Mouse (Mus musculus): ENCODE results near the gene Fer. TPM values are rescaled to one million over a fixed set of nuclear protein-coding genes. Genes with fewer than 3 reads are reported as not detected.

The Fer gene
- polyA plus RNA-seq, 1 experiment = 0.56 TPM

DNA sequence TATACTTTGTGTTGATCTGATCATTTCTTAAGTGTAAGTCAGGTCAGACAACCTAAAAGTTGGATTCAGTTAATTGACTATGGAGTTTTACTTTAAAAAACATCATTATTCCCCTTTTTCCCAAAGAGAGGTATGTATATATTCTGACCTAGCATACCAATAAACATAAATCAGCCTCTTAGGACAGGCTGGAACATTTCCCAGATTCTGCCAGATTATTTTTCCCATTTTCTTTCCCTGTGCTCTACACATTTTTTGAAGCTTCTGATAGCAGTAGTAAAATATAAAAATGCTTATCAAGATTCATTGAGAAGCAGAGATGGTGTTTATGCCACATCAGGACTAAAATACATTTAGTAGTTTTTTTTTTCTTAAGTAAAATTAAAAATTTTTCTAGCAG lies 27.7 kb downstream of the Fer start:
- Histone ChIP-seq H3K27me3 (ENCODE audit: control insufficient read depth, insufficient read depth, low read length) (no peaks in the 10 kb centered on the region), H3K27ac (ENCODE audit: insufficient read depth, low read length) (no peak overlapping the region), H3K4me1 (ENCODE audit: control insufficient read depth, insufficient read depth, insufficient read length) (no peaks in the 10 kb centered on the region), H3K4me3 (ENCODE audit: extremely low read depth, insufficient read depth, insufficient read length) (no peak overlapping the region), H3K36me3 (ENCODE audit: control insufficient read depth, insufficient read depth, low read length) (no peaks in the 10 kb centered on the region)
- TF ChIP-seq CTCF (IDR thresholded peaks at IDR 0.05; ENCODE audit: extremely low read depth, insufficient read depth, insufficient read length, insufficient replicate concordance) (no peak), POLR2A (IDR thresholded peaks at IDR 0.05; ENCODE audit: low read depth, low read length) (no peak)
- DNase-seq (ENCODE audit: low read depth in 1 of 2, low spot score in 2 of 2) = no peak

DNA sequence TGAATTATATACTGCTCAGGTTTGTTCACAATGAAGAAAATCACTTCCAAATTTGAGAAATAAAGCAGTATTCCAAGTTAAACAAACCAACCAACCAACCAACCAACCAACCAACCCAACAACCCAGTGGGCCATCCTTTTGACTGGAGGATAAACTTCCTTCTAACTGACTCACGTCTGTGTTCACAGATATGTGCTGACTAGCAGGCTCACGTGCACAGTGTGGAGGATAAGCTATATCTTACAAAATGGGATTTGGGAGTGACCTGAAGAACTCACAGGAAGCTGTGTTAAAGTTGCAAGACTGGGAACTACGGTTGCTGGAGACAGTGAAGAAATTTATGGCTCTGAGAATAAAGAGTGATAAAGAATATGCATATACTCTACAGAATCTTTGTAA lies 33.0 kb downstream of the Fer start:
- TF ChIP-seq CTCF (IDR thresholded peaks at IDR 0.05; ENCODE audit: extremely low read depth, insufficient read depth, insufficient read length, insufficient replicate concordance) (no peak), POLR2A (IDR thresholded peaks at IDR 0.05; ENCODE audit: low read depth, low read length) (no peak)
- WGBS = 76% methylated on average over 3 of the region's 3 CpGs

DNA sequence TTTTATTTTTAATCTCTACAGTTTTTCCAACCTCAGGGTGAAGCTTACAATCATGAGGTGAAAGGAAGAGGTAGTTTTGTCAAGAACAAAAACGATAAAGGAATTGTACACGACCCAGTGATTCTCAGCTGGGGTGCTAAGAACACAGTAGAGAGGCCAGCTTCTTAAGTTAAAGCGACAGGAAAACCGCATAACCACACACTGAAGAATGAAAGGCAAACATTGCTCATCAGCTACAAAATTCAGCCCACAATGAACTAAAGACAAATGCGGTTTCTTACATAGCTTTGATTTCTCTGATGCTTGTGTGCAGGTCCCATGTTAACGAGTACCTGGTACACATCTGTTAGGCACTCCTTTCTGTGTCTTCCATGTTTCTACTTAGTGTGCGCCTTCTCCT lies 34.2 kb downstream of the Fer start:
- WGBS = 46% methylated on average over 7 of the region's 7 CpGs
- TF ChIP-seq POLR2A (IDR thresholded peaks at IDR 0.05; ENCODE audit: low read depth, low read length) = no peak
- no peak for TF ChIP-seq CTCF (IDR thresholded peaks at IDR 0.05; ENCODE audit: extremely low read depth, insufficient read depth, insufficient read length, insufficient replicate concordance)
- Histone ChIP-seq H3K4me1 (ENCODE audit: control insufficient read depth, insufficient read depth, insufficient read length) (no peaks in the 10 kb centered on the region), H3K27ac (ENCODE audit: insufficient read depth, low read length) (no peak overlapping the region), H3K27me3 (ENCODE audit: control insufficient read depth, insufficient read depth, low read length) (no peaks in the 10 kb centered on the region), H3K36me3 (ENCODE audit: control insufficient read depth, insufficient read depth, low read length) (no peaks in the 10 kb centered on the region), H3K4me3 (ENCODE audit: extremely low read depth, insufficient read depth, insufficient read length) (no peak overlapping the region)
- no peak for DNase-seq (ENCODE audit: low read depth in 1 of 2, low spot score in 2 of 2)

More for the DNA sequence above, 33.0 kb downstream of the Fer start:
- no peak for DNase-seq (ENCODE audit: low read depth in 1 of 2, low spot score in 2 of 2)
- no peak overlapping the region for H3K27ac ChIP-seq (ENCODE audit: insufficient read depth, low read length)
- H3K27me3 ChIP-seq (ENCODE audit: control insufficient read depth, insufficient read depth, low read length) = no peaks in the 10 kb centered on the region
- H3K36me3 ChIP-seq (ENCODE audit: control insufficient read depth, insufficient read depth, low read length) = no peaks in the 10 kb centered on the region
- H3K4me3 ChIP-seq (ENCODE audit: extremely low read depth, insufficient read depth, insufficient read length) = no peak overlapping the region
- no peaks in the 10 kb centered on the region for H3K4me1 ChIP-seq (ENCODE audit: control insufficient read depth, insufficient read depth, insufficient read length)

DNA sequence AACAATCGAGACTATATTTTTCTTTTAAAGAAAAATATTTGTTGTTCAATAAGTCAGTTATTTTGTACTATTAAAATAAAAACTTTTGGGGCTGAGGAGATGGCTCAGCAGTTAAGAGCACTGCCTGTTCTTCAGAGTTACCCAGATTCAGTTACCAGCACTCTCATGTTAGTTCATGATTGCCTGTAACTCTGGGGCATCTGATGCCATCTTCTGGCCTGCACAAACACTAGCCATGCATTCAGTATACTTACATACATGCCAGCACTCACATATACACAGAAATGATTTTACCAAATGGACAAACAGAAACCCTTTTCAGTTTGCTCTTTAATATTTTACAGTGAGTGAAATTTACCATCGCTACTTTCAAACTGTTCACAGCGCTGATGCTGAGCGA lies 46.4 kb downstream of the Fer start:
- Histone ChIP-seq H3K36me3 (ENCODE audit: control insufficient read depth, insufficient read depth, low read length) (no peaks in the 10 kb centered on the region), H3K4me3 (ENCODE audit: extremely low read depth, insufficient read depth, insufficient read length) (no peak overlapping the region), H3K4me1 (ENCODE audit: control insufficient read depth, insufficient read depth, insufficient read length) (no peaks in the 10 kb centered on the region), H3K27ac (ENCODE audit: insufficient read depth, low read length) (no peak overlapping the region), H3K27me3 (ENCODE audit: control insufficient read depth, insufficient read depth, low read length) (no peaks in the 10 kb centered on the region)
- no peak for TF ChIP-seq POLR2A (IDR thresholded peaks at IDR 0.05; ENCODE audit: low read depth, low read length)
- TF ChIP-seq CTCF (IDR thresholded peaks at IDR 0.05; ENCODE audit: extremely low read depth, insufficient read depth, insufficient read length, insufficient replicate concordance) = no peak
- no peak for DNase-seq (ENCODE audit: low read depth in 1 of 2, low spot score in 2 of 2)
- WGBS = 96% methylated on average over 4 of the region's 4 CpGs

DNA sequence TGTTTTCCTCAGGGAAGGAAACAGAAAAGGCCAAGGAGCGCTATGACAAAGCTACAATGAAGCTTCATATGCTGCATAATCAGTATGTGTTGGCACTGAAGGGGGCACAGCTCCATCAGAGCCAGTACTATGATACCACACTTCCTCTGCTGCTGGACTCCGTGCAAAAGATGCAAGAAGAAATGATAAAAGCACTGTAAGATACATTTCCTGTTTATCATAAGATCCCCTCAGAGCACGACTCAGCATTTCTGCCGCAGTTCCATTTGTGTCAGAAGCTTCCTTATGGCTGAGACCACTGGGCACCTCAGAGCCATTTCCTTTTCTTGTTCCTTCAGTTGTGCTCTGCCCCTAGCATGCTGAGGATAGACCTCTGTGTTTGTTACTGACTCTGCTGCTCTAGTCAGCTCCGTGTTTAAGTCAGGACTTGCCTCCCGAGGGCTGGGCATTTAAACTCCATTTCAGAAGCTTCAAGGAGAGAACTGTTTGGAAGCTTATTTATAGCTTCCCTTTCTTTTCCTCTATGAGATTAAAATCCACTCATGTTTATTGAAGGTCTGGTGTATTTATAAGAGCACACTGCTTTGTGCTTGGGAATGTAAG lies 58.8 kb downstream of the Fer start:
- H3K4me1 ChIP-seq (ENCODE audit: control insufficient read depth, insufficient read depth, insufficient read length) = no peaks in the 10 kb centered on the region; the same call in 1 of the 2 replicates
- H3K36me3 ChIP-seq (ENCODE audit: control insufficient read depth, insufficient read depth, low read length) = no peaks in the 10 kb centered on the region
- 23% methylated on average over 6 of the region's 6 CpGs for WGBS
- DNase-seq (ENCODE audit: low read depth in 1 of 2, low spot score in 2 of 2) = no peak
- no peak overlapping the region for H3K27ac ChIP-seq (ENCODE audit: insufficient read depth, low read length)
- no peak overlapping the region for H3K4me3 ChIP-seq (ENCODE audit: extremely low read depth, insufficient read depth, insufficient read length)
- TF ChIP-seq CTCF (IDR thresholded peaks at IDR 0.05; ENCODE audit: extremely low read depth, insufficient read depth, insufficient read length, insufficient replicate concordance) (no peak), POLR2A (IDR thresholded peaks at IDR 0.05; ENCODE audit: low read depth, low read length) (no peak)
- H3K27me3 ChIP-seq (ENCODE audit: control insufficient read depth, insufficient read depth, low read length) = no peaks in the 10 kb centered on the region

DNA sequence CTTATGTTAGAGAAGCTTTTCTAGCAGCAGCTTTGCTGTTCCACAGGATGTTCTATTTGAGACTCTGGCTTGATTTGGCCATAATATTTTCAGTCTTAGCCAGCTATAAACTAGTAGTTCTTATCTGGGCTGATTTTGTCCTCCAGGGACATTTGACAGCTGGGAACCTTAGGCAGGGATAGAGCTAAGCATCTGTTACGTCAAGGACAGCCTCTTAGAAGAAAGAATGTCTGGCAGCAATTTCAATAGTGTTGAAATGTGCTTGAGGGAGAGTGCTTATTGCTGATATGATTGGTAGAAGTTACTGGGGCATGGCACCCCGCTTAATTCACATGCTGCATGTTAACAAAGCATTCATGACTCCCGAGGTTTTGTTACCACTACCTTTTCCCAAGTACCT lies 62.7 kb downstream of the Fer start:
- Histone ChIP-seq H3K27me3 (ENCODE audit: control insufficient read depth, insufficient read depth, low read length) (no peaks in the 10 kb centered on the region), H3K4me1 (ENCODE audit: control insufficient read depth, insufficient read depth, insufficient read length) (peaks cover under 1% of the 10 kb centered on the region; the same call in 1 of the 2 replicates), H3K36me3 (ENCODE audit: control insufficient read depth, insufficient read depth, low read length) (no peaks in the 10 kb centered on the region), H3K4me3 (ENCODE audit: extremely low read depth, insufficient read depth, insufficient read length) (no peak overlapping the region), H3K27ac (ENCODE audit: insufficient read depth, low read length) (no peak overlapping the region)
- no peak for TF ChIP-seq POLR2A (IDR thresholded peaks at IDR 0.05; ENCODE audit: low read depth, low read length)
- no peak for TF ChIP-seq CTCF (IDR thresholded peaks at IDR 0.05; ENCODE audit: extremely low read depth, insufficient read depth, insufficient read length, insufficient replicate concordance)
- 90% methylated on average over 3 of the region's 3 CpGs for WGBS
- DNase-seq (ENCODE audit: low read depth in 1 of 2, low spot score in 2 of 2) = no peak

DNA sequence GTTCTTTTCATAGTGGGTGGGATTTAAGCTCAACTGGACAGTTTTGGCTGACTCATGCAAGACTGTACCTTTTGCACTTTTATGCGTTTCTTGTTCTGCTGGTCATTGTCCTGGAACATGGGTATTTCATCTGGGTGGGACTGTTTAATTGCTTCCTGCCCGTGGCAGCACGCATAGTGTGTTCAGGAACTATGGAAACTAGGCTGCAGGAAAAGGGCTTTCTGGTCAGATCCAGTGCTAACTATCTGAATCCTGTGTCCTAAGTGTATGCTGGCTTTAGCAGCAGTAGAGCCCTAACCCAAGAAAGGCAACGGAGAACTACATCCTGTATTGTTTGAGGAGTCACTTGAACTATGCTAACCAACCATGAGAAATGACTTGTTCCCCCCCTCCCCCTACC lies 67.8 kb downstream of the Fer start:
- no peaks in the 10 kb centered on the region for H3K36me3 ChIP-seq (ENCODE audit: control insufficient read depth, insufficient read depth, low read length)
- no peak for DNase-seq (ENCODE audit: low read depth in 1 of 2, low spot score in 2 of 2)
- no peak for TF ChIP-seq CTCF (IDR thresholded peaks at IDR 0.05; ENCODE audit: extremely low read depth, insufficient read depth, insufficient read length, insufficient replicate concordance)
- no peak for TF ChIP-seq POLR2A (IDR thresholded peaks at IDR 0.05; ENCODE audit: low read depth, low read length)
- 58% methylated on average over 4 of the region's 4 CpGs for WGBS
- H3K4me1 ChIP-seq (ENCODE audit: control insufficient read depth, insufficient read depth, insufficient read length) = peaks cover 5% of the 10 kb centered on the region; the same call in 1 of the 2 replicates
- H3K4me3 ChIP-seq (ENCODE audit: extremely low read depth, insufficient read depth, insufficient read length) = no peak overlapping the region
- H3K27ac ChIP-seq (ENCODE audit: insufficient read depth, low read length) = no peak overlapping the region
- H3K27me3 ChIP-seq (ENCODE audit: control insufficient read depth, insufficient read depth, low read length) = no peaks in the 10 kb centered on the region

All from spleen, adult 2 months (tissue).